Mouse (Mus musculus): ENCODE measurements at regions not wholly inside any gene's neighbourhood (a gene's known extent, or its start where the extent isn't known, plus 50 kb on each side); places are given as distances from the start of the nearest gene placed in this dataset.

GRCm38 (mm10) chr7:111420698-111421097, 337.9 kb upstream of the Eif4g2 start:
- H3K4me2 ChIP-seq = no peak overlapping the region
- H3K9ac ChIP-seq = no peak overlapping the region
- no peaks in the 10 kb centered on the region for H3K9me3 ChIP-seq
- H3K27ac ChIP-seq (replicated peaks) = no peak overlapping the region
- no peak overlapping the region for H3K4me3 ChIP-seq
- WGBS = 91% methylated on average over 3 of the region's 3 CpGs
- no peak for ATAC-seq (ENCODE audit: low FRiP score, low read depth)
- H3K4me1 ChIP-seq (replicated peaks) = no peaks in the 10 kb centered on the region
- no peaks in the 10 kb centered on the region for H3K36me3 ChIP-seq
- H3K27me3 ChIP-seq = no peaks in the 10 kb centered on the region

- WGBS = 14% methylated on average over 3 of the region's 3 CpGs
- Histone ChIP-seq H3K27me3 (no peaks in the 10 kb centered on the region), H3K9me3 (no peaks in the 10 kb centered on the region), H3K27ac (replicated peaks) (no peak overlapping the region), H3K4me3 (no peak overlapping the region), H3K9ac (no peak overlapping the region), H3K36me3 (no peaks in the 10 kb centered on the region), H3K4me1 (replicated peaks) (no peaks in the 10 kb centered on the region), H3K4me2 (no peak overlapping the region)
- no peak for ATAC-seq (ENCODE audit: low FRiP score, low read depth)
These were observed 334.9 kb upstream of the Eif4g2 start for GRCm38 (mm10) chr7:111417735-111418134.

- 56% methylated on average over 6 of the region's 6 CpGs for WGBS
- ATAC-seq (ENCODE audit: low FRiP score, low read depth) = no peak
These were observed 333.2 kb upstream of the Eif4g2 start for GRCm38 (mm10) chr7:111416061-111416460.

GRCm38 (mm10) chr7:111413745-111414144, 330.9 kb upstream of the Eif4g2 start:
- H3K27me3 ChIP-seq = no peaks in the 10 kb centered on the region
- H3K9me3 ChIP-seq = no peaks in the 10 kb centered on the region
- H3K36me3 ChIP-seq = no peaks in the 10 kb centered on the region
- 0 out of 2 replicates have a peak, but pooled peaks cover 8% of the 10 kb centered on the region for H3K4me1 ChIP-seq (replicated peaks)
- no peak overlapping the region for H3K4me3 ChIP-seq
- WGBS = 73% methylated on average over 4 of the region's 4 CpGs
- ATAC-seq (ENCODE audit: low FRiP score, low read depth) = no peak
- H3K4me2 ChIP-seq = no peak overlapping the region
- H3K27ac ChIP-seq (replicated peaks) = no peak overlapping the region
- H3K9ac ChIP-seq = no peak overlapping the region

More at GRCm38 (mm10) chr7:111416061-111416460, 333.2 kb upstream of the Eif4g2 start:
- Histone ChIP-seq H3K4me1 (replicated peaks) (0 out of 2 replicates have a peak, but pooled peaks cover 8% of the 10 kb centered on the region), H3K27ac (replicated peaks) (no peak overlapping the region), H3K4me2 (no peak overlapping the region), H3K36me3 (no peaks in the 10 kb centered on the region), H3K9me3 (no peaks in the 10 kb centered on the region), H3K9ac (no peak overlapping the region), H3K27me3 (no peaks in the 10 kb centered on the region), H3K4me3 (no peak overlapping the region)

GRCm38 (mm10) chr7:111412957-111413356, 330.1 kb upstream of the Eif4g2 start:
- Histone ChIP-seq H3K27me3 (no peaks in the 10 kb centered on the region), H3K4me2 (no peak overlapping the region), H3K9me3 (no peaks in the 10 kb centered on the region), H3K36me3 (no peaks in the 10 kb centered on the region), H3K9ac (no peak overlapping the region), H3K4me3 (no peak overlapping the region), H3K27ac (replicated peaks) (no peak overlapping the region), H3K4me1 (replicated peaks) (0 out of 2 replicates have a peak, but pooled peaks cover 8% of the 10 kb centered on the region)
- 39% methylated on average over 2 of the region's 2 CpGs for WGBS
- no peak for ATAC-seq (ENCODE audit: low FRiP score, low read depth)

GRCm38 (mm10) chr7:111411386-111411960, 328.6 kb upstream of the Eif4g2 start:
- Histone ChIP-seq H3K4me1 (replicated peaks) (0 out of 2 replicates have a peak, but pooled peaks cover 8% of the 10 kb centered on the region), H3K27ac (replicated peaks) (no peak overlapping the region), H3K9ac (no peak overlapping the region), H3K4me3 (no peak overlapping the region), H3K9me3 (no peaks in the 10 kb centered on the region), H3K27me3 (no peaks in the 10 kb centered on the region), H3K36me3 (no peaks in the 10 kb centered on the region), H3K4me2 (no peak overlapping the region)
- 94% methylated on average over 5 of the region's 5 CpGs for WGBS
- ATAC-seq (ENCODE audit: low FRiP score, low read depth) = no peak

GRCm38 (mm10) chr7:111395972-111396371, 313.1 kb upstream of the Eif4g2 start:
- H3K9me3 ChIP-seq = no peaks in the 10 kb centered on the region
- H3K9ac ChIP-seq = no peak overlapping the region
- WGBS = 92% methylated on average over 2 of the region's 2 CpGs
- peaks cover 5% of the 10 kb centered on the region; the same call in 1 of the 2 replicates for H3K4me1 ChIP-seq (replicated peaks)
- H3K4me3 ChIP-seq = no peak overlapping the region
- H3K4me2 ChIP-seq = no peak overlapping the region
- H3K36me3 ChIP-seq = no peaks in the 10 kb centered on the region
- no peak overlapping the region for H3K27ac ChIP-seq (replicated peaks)
- no peaks in the 10 kb centered on the region for H3K27me3 ChIP-seq
- no peak for ATAC-seq (ENCODE audit: low FRiP score, low read depth)

- no peaks in the 10 kb centered on the region for H3K36me3 ChIP-seq
- no peak overlapping the region for H3K9ac ChIP-seq
- no peak overlapping the region for H3K4me2 ChIP-seq
- no peak overlapping the region for H3K27ac ChIP-seq (replicated peaks)
- no peak for ATAC-seq (ENCODE audit: low FRiP score, low read depth)
- H3K9me3 ChIP-seq = no peaks in the 10 kb centered on the region
- no peak overlapping the region for H3K4me3 ChIP-seq
- H3K27me3 ChIP-seq = no peaks in the 10 kb centered on the region
- 25% methylated on average over 6 of the region's 6 CpGs for WGBS
- H3K4me1 ChIP-seq (replicated peaks) = peaks cover 5% of the 10 kb centered on the region; the same call in 1 of the 2 replicates
These were observed 312.3 kb upstream of the Eif4g2 start for GRCm38 (mm10) chr7:111395111-111395510.

- Histone ChIP-seq H3K27ac (replicated peaks) (no peak overlapping the region), H3K4me1 (replicated peaks) (peaks cover 5% of the 10 kb centered on the region; the same call in 1 of the 2 replicates), H3K27me3 (no peaks in the 10 kb centered on the region), H3K36me3 (no peaks in the 10 kb centered on the region), H3K9me3 (no peaks in the 10 kb centered on the region), H3K9ac (no peak overlapping the region), H3K4me3 (no peak overlapping the region), H3K4me2 (no peak overlapping the region)
- no peak for ATAC-seq (ENCODE audit: low FRiP score, low read depth)
These were observed 311.0 kb upstream of the Eif4g2 start for GRCm38 (mm10) chr7:111393846-111394245.

- no peaks in the 10 kb centered on the region for H3K36me3 ChIP-seq
- H3K27ac ChIP-seq (replicated peaks) = no peak overlapping the region
- no peak overlapping the region for H3K4me3 ChIP-seq
- H3K27me3 ChIP-seq = no peaks in the 10 kb centered on the region
- no peak overlapping the region for H3K9ac ChIP-seq
- no peaks in the 10 kb centered on the region for H3K9me3 ChIP-seq
- ATAC-seq (ENCODE audit: low FRiP score, low read depth) = no peak
- no peak overlapping the region for H3K4me2 ChIP-seq
- no peaks in the 10 kb centered on the region for H3K4me1 ChIP-seq (replicated peaks)
These were observed 306.9 kb upstream of the Eif4g2 start for GRCm38 (mm10) chr7:111389690-111390089.

- H3K4me2 ChIP-seq = no peak overlapping the region
- WGBS = 85% methylated on average over 7 of the region's 7 CpGs
- no peaks in the 10 kb centered on the region for H3K36me3 ChIP-seq
- no peaks in the 10 kb centered on the region for H3K27me3 ChIP-seq
- H3K9ac ChIP-seq = no peak overlapping the region
- no peak overlapping the region for H3K4me3 ChIP-seq
- H3K4me1 ChIP-seq (replicated peaks) = peaks cover 18% of the 10 kb centered on the region
- no peaks in the 10 kb centered on the region for H3K9me3 ChIP-seq
- no peak for ATAC-seq (ENCODE audit: low FRiP score, low read depth)
- no peak overlapping the region for H3K27ac ChIP-seq (replicated peaks)
These were observed 291.7 kb upstream of the Eif4g2 start for GRCm38 (mm10) chr7:111374534-111374933.

GRCm38 (mm10) chr7:111373380-111374173, 290.7 kb upstream of the Eif4g2 start:
- no peaks in the 10 kb centered on the region for H3K9me3 ChIP-seq
- H3K27ac ChIP-seq (replicated peaks) = no peak overlapping the region
- no peak overlapping the region for H3K9ac ChIP-seq
- no peaks in the 10 kb centered on the region for H3K27me3 ChIP-seq
- peaks cover 18% of the 10 kb centered on the region for H3K4me1 ChIP-seq (replicated peaks)
- no peak overlapping the region for H3K4me3 ChIP-seq
- no peak for ATAC-seq (ENCODE audit: low FRiP score, low read depth)
- 45% methylated on average over 10 of the region's 10 CpGs for WGBS
- no peaks in the 10 kb centered on the region for H3K36me3 ChIP-seq
- no peak overlapping the region for H3K4me2 ChIP-seq
